Mouse (Mus musculus): ENCODE results near the gene Wbp4.

Wbp4 gene

DNA sequence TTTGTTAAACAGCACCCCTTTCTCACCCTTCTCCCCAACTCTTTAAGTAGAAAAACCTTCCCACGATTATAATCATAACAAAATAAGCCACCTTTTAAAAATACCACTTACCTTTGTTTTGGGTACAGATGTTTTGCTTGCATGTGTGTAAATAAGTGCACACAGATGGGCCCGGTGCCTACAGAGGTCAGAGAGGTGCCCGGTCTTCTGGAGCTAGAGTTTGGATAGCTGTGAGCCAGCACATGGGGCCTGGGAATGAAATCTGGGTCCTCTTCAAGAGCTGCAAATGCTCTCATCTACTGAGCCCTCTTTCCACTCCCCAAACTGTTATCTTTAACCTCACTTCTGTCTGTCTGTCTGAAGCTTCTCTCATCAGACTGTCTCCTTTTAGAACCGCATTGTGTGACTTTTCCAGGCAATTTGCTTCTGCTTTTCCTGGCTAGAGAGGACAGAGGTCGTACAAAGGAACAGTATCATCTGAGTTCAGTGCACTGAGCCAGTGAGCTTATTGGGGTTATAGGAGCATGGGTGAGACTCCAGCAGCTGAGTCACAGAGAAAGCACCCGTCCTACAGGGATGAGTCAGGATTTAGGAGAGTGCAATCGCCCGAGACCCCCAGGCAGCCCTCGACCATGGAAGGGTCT is 27.5 kb upstream of the Wbp4 start:
- DNase-seq (ENCODE audit: extremely low read depth, insufficient read length, low spot score) = no peak

DNA sequence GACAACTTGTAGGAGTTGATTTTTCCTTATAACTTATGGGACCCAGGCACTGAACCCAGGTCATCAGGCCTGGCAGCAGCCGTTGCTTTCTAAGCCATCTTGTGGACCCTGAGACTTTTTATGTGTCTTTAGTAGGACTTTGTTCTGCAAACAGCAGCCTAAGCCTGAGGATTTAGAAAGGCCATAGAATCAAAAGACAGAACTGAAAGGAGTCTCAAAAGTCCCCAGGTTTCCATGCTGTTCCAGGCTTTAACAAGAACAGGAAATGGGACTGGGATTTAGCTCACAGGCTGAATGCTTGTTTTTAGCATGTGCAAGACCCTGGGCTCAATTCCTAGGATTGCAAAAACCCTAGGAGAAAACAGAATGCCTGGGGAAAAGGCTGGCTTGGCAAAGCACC is 26.5 kb upstream of the Wbp4 start:
- no peak for DNase-seq (ENCODE audit: extremely low read depth, insufficient read length, low spot score)

DNA sequence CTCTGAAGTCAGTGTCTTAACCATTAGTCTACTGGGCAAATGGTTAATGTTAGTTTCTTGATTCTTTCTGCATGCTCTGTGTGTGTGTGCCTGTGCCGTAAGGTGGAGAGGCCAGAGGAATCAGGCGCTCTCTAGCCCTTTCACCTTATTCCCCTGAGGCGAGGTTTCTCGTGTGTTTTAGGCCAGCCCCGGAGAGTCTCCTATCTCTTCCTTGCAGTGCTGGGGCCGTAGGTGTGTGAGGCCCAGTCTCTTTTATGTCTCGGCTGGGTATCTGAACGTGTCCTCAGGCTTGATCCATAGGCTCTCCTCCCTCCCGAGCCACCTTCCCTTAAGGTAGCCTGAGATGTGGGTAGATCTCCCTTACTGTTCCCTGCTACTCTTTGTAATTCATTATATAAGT is 24.9 kb upstream of the Wbp4 start:
- DNase-seq (ENCODE audit: extremely low read depth, insufficient read length, low spot score) = no peak

DNA sequence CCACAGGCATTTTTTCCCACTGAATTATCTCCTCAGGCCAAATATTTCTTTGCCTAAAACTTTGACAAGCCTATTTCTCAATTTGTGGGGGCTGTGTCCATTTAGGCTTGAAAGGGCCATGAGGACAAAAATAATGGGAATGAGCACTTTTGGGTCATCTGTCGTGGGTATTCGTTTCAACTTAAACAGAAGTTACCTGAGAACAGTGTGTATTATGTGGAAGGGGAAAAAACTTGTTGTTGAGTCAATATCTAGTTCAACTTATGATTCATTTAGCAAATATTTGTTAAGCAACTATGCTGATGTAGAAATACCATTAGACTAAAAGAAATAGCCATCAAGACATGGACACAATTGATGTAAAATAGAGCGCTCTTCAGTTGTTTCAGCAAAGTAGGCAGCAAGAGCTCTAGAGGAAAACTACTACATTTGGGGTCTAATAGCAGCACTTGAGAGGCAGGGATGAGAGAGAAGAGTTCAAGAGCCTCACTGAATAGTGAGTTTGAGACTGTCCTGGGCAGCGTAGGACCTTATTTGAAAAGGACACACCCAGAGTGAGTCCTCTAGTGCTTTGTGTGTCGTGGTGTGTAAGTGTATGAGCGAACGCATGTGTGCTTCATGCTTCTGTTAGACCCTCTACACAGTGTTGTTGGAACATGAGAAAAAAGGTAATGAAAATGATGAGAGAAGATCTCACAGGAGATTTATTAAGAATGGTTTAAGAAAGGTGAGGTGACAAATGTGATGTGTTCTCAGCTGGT is 23.1 kb upstream of the Wbp4 start:
- DNase-seq (ENCODE audit: extremely low read depth, insufficient read length, low spot score) = no peak

DNA sequence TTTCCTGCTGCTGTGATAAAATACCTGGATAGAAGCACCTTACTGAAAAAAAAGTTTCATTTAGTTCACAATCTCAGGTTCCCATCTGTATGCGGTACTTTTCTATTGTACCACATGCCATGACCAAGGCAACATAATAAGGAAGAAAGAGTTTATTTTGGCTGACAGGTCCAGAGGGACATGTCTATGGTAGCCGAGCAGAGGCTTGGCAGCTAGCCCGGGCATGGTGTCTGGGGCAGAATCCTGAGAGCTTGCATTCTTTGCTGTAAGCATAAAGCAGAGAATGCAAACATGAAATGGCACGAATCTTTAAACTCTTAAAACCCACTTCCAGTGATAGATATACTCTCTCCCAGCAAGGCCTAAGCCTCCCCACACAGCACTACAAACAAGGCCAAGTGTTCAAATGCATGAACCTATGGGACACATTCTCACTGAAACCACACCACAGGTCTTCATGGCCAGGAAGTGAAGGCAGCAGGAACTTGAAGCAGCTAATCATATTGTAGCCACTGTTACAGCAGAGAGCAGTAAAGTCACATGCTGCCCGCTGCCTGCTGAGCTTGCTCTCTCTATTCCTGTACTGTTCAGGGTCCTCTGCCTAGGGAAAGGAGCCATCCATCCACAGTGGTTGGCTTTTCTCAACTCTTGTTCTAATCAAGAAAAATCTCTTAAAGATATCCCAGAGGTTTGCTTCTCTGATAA is 22.2 kb upstream of the Wbp4 start:
- DNase-seq (ENCODE audit: extremely low read depth, insufficient read length, low spot score) = peak; percentile 24

DNA sequence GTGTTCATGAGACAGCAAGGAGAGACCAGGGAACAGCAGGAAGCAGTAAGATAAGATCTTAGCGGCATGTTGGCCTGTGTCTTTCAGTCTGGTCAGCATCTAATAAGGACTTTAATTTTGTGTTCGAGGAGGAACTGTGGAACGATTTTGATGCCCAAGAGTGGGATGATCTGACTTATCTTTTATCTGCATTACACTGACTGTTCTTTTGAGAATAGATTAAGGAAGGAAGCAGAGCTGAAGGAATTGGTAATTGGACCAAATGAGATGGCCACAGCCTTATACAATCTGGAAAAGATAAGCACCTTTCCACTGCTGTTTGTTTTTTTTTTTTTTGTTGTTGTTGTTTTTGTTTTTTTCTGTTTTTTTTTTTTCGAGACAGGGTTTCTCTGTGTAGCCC is 19.4 kb upstream of the Wbp4 start:
- no peak for DNase-seq (ENCODE audit: extremely low read depth, insufficient read length, low spot score)

DNA sequence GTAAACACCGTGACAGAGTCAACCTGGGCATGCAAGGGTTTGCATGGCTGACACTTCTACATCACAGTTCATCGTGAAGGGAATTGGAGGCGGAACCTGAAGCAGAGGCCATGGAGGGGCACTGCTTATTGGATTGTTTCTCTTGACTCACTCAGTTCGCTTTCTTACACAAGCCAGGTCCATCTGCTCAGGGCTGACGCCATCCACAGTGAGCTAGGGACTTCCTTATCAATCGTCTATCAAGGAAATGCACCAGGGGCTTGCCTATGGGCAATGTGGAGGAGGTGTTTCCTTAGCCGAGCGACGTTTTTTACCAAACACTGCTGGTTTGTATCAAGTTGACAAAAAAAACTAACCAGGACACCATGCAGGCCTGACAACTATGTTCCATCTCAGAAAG is 18.0 kb upstream of the Wbp4 start:
- no peak for DNase-seq (ENCODE audit: extremely low read depth, insufficient read length, low spot score)

DNA sequence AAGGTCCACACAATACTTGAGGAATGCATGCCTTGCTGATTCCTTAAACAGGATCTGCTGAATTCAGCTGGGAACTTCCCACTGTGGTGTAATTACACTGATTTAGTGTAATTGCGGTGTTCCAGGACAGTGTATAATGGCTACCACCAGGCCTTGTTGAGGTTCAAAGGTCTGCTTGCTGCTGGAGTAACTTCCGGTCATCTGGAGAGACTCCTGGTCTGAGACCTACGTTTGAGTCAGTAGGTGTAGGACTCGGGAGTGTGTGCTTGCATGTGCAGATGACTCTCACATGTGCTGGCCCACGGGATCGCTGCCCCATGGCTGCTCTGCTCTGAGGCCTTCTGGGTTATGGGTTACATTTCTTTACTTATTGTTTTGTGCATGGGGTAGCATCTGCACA is 13.0 kb upstream of the Wbp4 start:
- no peak for DNase-seq (ENCODE audit: extremely low read depth, insufficient read length, low spot score)

DNA sequence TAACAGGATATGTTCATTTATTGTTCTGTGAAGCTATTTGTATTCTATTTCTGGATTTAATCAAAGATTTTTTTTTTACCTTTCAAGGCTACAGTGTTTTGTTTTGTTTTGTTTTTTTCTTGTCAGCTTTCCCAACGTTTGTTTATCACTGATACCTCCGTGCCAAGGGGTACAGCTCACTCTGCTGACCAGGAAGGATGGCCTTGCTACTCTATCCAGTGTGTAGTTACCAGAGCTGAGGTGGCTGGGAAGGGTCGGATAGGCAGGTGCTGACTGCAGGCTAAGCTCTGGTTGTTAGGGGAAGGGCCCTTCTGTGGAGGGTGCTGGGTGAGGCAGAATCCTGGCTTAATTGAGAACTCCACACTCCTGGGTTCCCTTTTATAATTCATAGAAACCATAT is 8.9 kb upstream of the Wbp4 start:
- no peak for DNase-seq (ENCODE audit: extremely low read depth, insufficient read length, low spot score)

DNA sequence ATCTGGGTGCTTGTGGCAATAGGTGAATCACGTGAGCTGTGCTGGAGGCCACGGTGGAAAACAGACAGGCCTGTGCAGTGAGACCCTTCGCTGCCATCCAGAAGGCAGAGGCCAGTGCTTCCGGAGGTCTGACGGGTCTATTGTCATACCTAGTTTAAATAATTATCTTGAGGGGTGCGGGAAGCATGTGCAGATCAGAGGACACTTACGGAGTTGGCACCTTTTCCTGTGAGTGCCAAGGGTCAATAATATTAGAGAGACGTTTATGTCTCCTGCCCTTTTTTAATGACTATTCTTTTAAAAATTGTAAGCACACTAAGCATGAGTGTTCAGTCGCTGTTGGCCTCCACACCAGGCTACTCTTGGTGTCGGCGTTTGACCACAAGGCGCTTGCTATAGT is 7.8 kb upstream of the Wbp4 start:
- no peak for DNase-seq (ENCODE audit: extremely low read depth, insufficient read length, low spot score)

DNA sequence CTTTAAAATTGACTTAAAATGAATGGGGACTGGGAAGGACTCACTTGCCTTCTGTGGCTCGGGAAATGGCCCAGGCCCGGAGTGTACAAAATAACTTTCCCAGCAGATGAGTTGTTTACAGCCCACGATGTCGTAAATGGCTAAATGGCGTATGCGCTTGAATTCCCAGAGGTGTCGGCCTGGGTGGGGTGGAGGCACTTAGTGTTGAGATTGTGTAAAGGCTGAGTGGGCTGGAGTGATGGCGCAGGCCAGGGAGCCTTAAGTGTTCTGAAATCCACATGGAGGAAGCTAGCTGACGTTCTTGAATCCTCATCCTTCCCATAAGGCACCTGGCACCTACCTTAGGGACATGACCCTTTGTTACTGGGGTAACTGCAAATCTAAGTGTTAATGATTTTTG is 7.2 kb upstream of the Wbp4 start:
- no peak for DNase-seq (ENCODE audit: extremely low read depth, insufficient read length, low spot score)

DNA sequence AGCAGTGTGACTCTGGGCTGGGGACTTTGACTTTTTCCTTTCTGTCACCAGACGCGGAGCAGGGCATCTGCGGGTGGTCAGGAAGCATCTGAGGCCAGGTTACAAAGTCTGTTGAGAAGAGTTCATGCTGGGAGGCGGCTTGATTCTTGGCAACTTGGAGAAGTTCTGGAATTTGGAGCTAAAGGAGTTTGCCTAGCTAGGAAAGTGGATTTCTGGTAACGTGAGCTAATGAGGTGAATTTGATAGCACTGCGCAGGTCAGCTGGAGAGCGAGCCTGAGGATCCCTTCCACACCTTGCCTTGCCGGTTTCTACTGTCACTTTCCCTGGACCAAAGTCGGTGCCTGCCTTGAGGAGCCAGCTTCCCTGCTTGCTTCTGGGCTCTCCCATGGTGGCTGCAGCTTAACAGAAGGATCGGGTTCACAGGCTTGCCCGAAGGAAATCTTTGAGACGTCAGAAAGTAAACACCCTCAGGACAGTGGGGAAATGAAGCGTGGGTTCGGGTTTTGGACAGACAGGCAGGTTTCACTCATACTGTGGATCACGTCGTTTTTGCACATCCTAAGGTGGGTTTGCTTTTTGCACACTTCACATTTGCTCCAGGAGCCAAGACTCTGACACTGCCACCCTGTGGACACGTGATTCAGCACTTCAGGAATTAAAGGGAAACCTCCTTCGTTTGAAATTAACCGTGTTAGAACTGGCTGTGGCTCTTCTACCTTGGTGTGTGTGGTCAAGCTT is 5.8 kb upstream of the Wbp4 start:
- DNase-seq (ENCODE audit: extremely low read depth, insufficient read length, low spot score) = no peak

DNA sequence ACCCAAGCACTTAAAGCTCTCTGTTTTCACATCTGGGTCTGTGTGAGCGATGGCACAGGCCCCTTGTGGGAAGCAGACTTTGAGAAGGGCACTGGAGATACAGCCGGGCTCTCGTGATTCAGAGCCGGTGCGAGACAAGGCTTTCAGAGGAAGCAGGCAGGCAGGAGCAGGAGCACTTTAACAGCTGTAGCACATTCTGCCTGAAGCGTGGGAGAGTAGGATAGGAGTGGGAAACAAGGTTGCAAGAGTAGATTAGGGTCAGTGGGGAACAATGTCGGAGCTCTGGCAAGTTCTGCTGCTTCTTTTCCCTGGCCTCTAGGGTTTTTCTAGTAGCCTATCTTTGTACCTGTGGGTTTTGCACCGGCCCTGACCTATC is 5.3 kb upstream of the Wbp4 start:
- no peak for DNase-seq (ENCODE audit: extremely low read depth, insufficient read length, low spot score)

DNA sequence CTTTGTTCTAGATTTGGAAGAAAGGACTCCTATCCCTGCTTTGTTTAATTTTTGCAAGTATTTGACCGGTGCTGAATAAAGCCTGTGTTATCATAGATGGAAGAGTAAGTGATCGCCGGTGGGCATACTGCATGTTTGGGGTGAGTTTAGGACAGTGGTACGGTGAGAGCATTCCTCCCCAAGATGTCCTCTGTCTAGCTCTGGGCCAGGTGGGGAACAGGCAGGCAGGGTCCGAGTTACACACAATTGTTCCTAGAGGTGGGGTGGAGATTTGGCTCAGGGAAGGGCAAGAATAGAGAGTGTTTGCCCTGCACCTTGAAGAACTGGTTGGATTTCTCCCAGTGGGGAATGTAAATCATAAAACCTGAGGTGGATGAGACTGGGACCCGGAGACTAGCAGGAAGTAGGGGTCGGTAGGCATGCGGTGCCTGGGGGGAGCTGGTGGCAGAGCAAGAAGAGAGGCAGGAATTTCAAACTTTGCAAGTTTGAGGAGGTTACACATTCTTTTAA is 2.3 kb upstream of the Wbp4 start:
- DNase-seq (ENCODE audit: extremely low read depth, insufficient read length, low spot score) = no peak

DNA sequence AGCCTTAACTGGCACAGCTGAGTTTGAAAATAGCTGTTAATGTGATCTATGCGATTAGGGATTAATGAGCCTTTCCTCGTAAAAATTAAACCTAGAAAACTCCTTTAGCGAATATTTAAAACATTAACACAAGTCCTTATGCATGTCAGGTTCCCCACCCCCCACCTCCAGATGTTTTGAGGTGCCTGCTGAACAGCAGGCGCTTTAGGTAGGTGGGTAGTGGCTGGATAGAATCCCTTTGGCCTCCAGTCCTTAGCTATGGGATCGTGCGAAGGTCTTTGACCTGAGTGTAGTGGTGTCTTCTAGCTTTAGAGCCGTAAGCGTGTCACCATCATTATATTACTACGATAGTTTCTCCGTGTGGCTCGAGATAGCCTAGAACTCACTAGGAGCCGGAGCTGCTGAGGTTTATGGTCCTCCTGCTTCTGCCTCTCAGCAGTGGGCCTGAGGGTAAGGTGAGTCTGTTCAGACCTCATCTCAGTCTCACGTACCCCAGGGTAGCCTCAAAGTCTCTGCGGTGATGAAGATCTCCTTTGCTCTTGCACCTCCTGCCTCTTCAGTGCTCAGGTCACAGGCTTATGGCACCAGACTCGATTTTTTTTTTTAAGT is 1.5 kb upstream of the Wbp4 start:
- no peak for DNase-seq (ENCODE audit: extremely low read depth, insufficient read length, low spot score)

DNA sequence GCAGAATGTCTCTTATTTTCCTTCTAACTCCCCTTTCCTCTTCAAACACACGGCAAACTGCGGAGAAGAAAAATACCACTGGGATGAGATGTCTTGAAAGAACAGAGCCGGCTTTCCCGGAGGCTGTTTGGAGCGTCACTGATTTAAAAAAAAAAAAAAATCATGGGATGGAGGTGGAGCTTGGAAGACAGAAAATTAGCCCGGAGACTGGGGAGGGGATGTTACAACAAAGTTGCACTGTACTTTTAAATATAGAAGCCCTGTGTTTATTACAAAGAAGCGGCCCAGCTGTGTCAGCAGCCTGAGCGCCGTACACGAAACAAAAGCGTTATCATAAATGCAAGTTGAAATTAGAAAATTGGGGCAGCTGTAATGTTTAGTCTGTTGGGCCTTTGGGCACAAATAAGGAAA is 936 bp upstream of the Wbp4 start:
- no peak for DNase-seq (ENCODE audit: extremely low read depth, insufficient read length, low spot score)

DNA sequence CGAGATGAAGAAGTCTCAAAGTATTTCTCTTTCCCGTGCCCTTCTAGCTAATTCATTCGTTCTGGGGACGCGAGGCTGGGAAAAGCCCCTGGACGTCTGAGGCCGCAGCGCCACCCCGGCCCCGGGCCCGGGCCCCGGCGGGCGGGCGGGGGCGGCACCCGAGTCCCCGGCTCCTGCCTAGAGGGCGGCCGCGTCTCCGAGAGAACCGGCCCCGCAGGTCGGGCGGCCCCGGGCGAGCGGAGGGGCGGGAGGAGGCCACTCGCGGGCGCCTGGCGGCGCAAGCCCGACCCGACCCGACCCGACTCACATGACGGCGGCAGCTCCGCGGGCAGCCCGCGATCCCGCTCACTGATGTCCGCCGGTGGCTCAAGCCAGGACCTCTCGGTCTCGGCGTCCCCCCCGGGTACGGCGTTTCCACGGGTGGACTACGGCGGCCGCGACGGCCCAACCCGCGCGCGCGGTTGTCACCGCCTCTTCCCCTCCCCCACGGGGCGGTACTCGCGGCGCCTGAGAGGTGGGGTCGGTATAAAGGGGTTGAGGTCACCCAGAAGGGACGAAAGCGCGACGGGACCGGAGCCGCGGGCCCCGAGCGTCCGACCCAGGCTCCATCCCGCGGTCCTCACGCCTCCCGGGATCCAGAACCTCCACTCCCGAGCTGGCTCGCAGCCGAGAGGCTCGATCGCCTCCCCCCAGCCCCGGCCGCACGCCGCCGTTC is 539 bp downstream of the Wbp4 start, which contains the start of gene Elf1:
Elf1 (plus strand) TSS at position 571 of the 715 bp plus-strand sequence.
- peak; percentile 86 for DNase-seq (ENCODE audit: extremely low read depth, insufficient read length, low spot score)

DNA sequence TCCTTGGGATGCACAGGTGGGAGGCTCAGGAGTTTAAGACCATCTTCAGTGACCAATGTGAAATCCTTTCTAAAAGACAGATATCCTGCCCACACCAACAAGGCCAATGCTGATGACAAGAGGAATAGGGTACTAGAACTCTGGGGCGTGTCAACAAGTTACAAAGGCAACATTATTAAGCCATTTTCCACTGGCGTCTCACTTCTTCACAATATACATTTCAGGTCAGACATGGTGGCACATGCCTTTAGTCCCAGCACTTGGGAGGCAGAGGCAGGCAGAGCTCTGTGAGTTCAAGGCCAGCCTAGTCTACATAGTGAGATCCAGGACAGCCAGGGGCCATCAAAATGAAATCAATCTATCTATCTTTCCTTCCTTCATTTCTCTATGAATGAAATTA is 7.9 kb downstream of the Wbp4 start:
- no peak for DNase-seq (ENCODE audit: extremely low read depth, insufficient read length, low spot score)

DNA sequence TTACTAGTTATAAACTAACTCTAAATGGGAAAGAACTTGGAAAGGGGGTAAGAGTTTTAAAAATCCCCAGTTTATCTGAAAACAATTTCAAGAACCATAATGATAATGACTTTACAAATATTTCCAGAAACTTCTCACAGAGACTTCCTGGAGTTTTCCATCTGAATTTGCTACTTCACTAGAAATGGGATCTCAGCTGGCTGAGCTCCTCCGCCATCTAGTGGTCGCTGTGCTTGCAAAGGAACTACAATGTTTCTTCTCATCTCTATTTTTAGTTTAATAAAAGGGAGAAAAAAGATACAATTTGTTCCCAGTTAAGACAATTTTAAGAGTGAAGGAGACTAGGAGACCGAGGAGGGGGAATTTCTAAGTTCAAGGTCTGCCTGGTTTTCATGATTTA is 13.7 kb downstream of the Wbp4 start:
- no peak for DNase-seq (ENCODE audit: extremely low read depth, insufficient read length, low spot score)

DNA sequence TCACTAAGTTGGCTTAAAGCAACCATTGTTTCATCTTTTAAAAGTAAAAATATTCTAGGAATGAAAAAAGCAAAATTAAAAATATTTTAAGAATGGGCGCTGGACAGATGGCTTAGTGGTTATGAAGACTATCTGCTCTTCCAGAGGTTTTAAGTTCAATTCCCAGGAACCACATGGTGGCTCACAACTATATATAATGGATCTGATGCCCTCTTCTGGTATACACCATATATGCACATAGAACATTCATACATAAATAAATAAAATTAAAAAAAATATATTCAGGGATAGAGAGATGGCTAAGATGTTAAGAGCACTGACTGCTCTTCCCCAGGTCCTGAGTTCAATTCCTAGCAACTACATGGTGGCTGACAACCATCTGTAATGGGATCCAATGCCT is 15.7 kb downstream of the Wbp4 start:
- no peak for DNase-seq (ENCODE audit: extremely low read depth, insufficient read length, low spot score)
